Mouse (Mus musculus) midbrain, embryonic 16.5 days (tissue): ENCODE results near the gene Rapgef4. TPM values are rescaled to one million over a fixed set of nuclear protein-coding genes. Genes with fewer than 3 reads are reported as not detected.

ENCODE experiments used
- ATAC-seq: fragments of 200-750 bp; cut with Nextera tagmentation; 2 replicates; pipeline ENCODE4 v1.8.0; 2017; ENCODE audit warnings: moderate TSS enrichment
- H3K27ac ChIP-seq: fragments of 300-500 bp; sonication (generic); 2 replicates; pipeline ENCODE4 v1.5.1; 2014; ENCODE audit warnings: mild to moderate bottlenecking, low read length, mixed read lengths
- H3K27me3 ChIP-seq: fragments of 300-500 bp; sonication (generic); 2 replicates; pipeline ENCODE4 v1.6.1; 2014; ENCODE audit warnings: low read depth, low read length, mixed read lengths; ENCODE audit not compliant: control insufficient read depth, insufficient read depth
- H3K36me3 ChIP-seq: fragments of 300-500 bp; sonication (generic); 2 replicates; pipeline ENCODE4 v1.6.1; 2014; ENCODE audit warnings: mild to moderate bottlenecking, low read length, moderate library complexity, mixed read lengths; ENCODE audit not compliant: control insufficient read depth, insufficient read depth
- H3K4me1 ChIP-seq: fragments of 300-500 bp; sonication (generic); 2 replicates; pipeline ENCODE4 v1.6.1; 2014; ENCODE audit warnings: mild to moderate bottlenecking, low read length, mixed read lengths; ENCODE audit not compliant: control insufficient read depth, insufficient read depth
- H3K4me2 ChIP-seq: fragments of 300-500 bp; sonication (generic); 2 replicates; pipeline ENCODE4 v1.6.1; 2014; ENCODE audit warnings: mild to moderate bottlenecking, low read length, mixed read lengths
- H3K4me3 ChIP-seq: fragments of 300-500 bp; sonication (generic); 2 replicates; pipeline ENCODE4 v1.5.1; 2014; ENCODE audit warnings: low read depth, mild to moderate bottlenecking, low read length, moderate library complexity, mixed read lengths
- H3K9ac ChIP-seq: fragments of 300-500 bp; sonication (generic); 2 replicates; pipeline ENCODE4 v1.6.1; 2014; ENCODE audit warnings: low read depth, low read length, mixed read lengths
- H3K9me3 ChIP-seq: fragments of 300-500 bp; sonication (generic); replicated peaks from 2 replicates; pipeline ENCODE4 v1.6.1; 2014; ENCODE audit warnings: mild to moderate bottlenecking, low read length, mixed read lengths; ENCODE audit not compliant: control insufficient read depth, poor library complexity, severe bottlenecking
- WGBS: fragments of 180-500 bp; shearing (Covaris S2); extraction: QIAGEN DNeasy Blood & Tissue Kit; methylation state at CpG from one replicate; pipeline ENCODE4 v1.1.7; 2014; 5-methylcytosine and 5-hydroxymethylcytosine counted together
- polyA plus RNA-seq: library from polyadenylated mRNA; unstranded; fragments of >200 nt; fragmentation: Nextera tagmentation; extraction: Ambion mirVana; gene quantifications from 2 replicates; pipeline ENCODE4 v1.2.1, GENCODE M21; 2015

The Rapgef4 gene
- polyA plus RNA-seq, 1 experiment from 2014 or later: 40.2 TPM

DNA sequence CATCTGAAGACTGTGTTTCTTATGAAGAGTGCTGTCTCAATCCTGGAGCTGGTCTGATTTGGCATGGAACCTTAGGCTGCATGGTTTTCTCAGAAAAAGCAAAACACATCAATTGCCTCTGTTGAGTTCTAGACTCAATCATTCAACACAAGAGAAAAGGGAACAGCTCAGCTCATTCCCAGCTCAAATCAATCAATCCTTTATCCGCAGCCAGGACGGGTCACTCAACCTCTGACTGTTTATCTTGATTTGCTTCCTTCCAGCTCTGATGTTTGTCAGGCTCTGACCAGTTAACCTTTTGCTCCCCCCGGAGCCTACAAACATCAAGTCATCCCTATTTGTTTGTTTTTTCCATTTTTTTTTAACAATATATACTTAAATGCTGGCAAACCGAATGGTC lies 192.8 kb downstream of the Rapgef4 start:
- 82% methylated on average over 4 of the region's 4 CpGs for WGBS
- Histone ChIP-seq H3K36me3 (no peaks in the 10 kb centered on the region), H3K27ac (no peak overlapping the region), H3K4me1 (peaks cover 7% of the 10 kb centered on the region), H3K4me3 (no peak overlapping the region), H3K27me3 (no peaks in the 10 kb centered on the region), H3K4me2 (no peak overlapping the region), H3K9ac (no peak overlapping the region), H3K9me3 (no peaks in the 10 kb centered on the region)
- ATAC-seq: no peak

DNA sequence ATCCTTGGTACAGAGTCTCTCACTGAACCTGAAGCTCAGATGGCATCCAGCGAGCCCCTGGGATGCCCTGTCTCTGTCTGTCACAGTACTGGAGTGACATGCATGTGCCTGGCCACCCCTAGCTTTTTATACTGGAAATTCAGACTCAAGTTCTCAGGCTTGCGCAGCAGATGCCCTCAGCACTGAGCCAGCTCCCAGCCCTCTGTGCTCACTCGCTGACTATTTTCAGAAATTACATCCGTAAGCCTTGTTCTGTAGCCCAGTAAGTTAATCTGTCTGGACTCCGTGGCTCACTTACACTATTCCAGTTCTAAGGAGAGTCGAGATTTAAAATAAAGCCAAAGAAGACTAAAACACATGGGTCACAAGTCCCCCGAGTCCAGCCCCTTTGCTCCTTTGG lies 194.5 kb downstream of the Rapgef4 start:
- Histone ChIP-seq H3K4me1 (peaks cover 2% of the 10 kb centered on the region; the same call in 1 of the 2 replicates), H3K27me3 (no peaks in the 10 kb centered on the region; the same call in 1 of the 2 replicates), H3K9me3 (no peaks in the 10 kb centered on the region), H3K27ac (no peak overlapping the region), H3K4me2 (no peak overlapping the region), H3K4me3 (no peak overlapping the region), H3K36me3 (no peaks in the 10 kb centered on the region), H3K9ac (no peak overlapping the region)
- no peak for ATAC-seq
- WGBS: 63% methylated on average over 7 of the region's 7 CpGs

DNA sequence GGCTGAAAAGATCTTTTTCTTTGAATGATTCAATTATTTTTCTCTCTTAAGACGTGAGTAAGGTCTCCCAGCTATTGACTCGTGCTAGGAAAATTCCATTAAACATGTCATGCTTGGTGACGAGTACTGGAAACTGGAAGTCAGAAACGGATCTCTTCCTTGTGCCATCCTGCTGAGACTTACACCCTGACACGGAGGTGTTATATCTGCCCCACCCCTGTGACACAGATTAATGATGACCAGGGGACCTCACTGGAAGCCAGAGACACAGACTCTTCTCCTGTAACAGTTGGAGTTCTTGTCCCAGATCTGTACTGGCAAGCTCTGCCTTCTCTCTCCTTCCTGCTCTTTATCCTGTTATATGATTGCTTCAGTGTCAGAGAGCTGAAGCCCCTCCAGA lies 194.9 kb downstream of the Rapgef4 start:
- WGBS: 40% methylated on average over 5 of the region's 5 CpGs
- Histone ChIP-seq H3K27ac (no peak overlapping the region), H3K4me2 (no peak overlapping the region), H3K36me3 (no peaks in the 10 kb centered on the region), H3K4me1 (peaks cover 2% of the 10 kb centered on the region; the same call in 1 of the 2 replicates), H3K9me3 (no peaks in the 10 kb centered on the region), H3K4me3 (no peak overlapping the region), H3K9ac (no peak overlapping the region), H3K27me3 (no peaks in the 10 kb centered on the region; the same call in 1 of the 2 replicates)
- no peak for ATAC-seq

DNA sequence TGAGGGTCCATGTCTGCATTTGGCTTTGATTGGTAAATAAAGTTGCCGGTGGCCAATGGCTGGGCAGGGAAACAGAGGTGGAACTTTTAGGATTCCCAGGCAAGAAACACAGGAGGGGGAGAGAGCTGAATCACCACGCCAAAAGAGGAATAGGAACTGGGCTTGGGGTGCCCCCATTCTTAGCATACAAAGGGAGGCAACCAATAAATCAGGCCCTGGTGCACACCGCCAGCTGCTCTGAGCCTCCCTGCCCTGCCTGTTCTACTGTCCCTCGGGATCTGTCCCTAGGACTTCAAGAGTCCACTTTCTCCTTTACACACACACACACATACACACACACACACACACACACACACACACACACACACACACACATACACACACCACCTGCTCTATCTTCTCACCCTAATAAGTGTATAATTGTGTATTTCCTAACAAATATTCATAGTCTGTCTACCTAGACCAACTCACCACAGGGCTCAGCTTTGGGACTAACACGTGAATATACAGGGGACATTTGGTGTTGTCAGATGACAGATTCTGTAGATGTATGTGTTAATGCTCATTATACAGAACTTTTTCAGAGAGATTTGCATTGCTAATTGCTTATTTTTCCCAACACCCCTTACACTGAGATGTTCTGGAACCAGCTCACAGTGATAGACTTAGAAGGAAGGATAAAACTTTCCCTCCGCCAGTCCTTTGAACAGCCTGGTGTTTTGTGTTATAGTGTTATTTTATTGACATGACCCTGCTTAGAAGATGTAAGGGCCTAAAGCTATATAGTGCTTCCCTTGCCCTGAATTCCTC lies 196.4 kb downstream of the Rapgef4 start:
- Histone ChIP-seq H3K27me3 (no peaks in the 10 kb centered on the region; the same call in 1 of the 2 replicates), H3K27ac (no peak overlapping the region), H3K9me3 (no peaks in the 10 kb centered on the region), H3K4me3 (no peak overlapping the region), H3K9ac (no peak overlapping the region), H3K36me3 (no peaks in the 10 kb centered on the region), H3K4me1 (peaks cover 2% of the 10 kb centered on the region; the same call in 1 of the 2 replicates), H3K4me2 (no peak overlapping the region)
- no peak for ATAC-seq
- WGBS: 73% methylated on average over 6 of the region's 6 CpGs

DNA sequence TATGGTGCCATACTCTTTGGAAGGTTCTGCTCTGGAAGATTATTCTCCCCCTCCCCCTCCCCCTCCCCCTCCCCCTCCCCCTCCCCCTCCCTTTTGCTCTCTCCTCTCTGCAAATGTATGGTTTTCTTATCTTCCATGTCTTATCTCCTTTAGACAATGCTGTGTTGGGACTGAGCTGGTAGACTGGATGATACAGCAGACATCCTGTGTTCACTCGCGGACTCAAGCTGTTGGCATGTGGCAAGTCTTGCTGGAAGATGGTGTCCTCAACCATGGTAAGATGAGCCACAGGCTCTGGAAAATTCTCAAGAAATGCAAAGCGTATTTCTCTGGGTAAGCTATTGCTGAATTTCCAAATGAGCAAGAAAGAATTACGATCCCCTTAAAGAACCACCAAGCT lies 197.0 kb downstream of the Rapgef4 start:
- no peak for ATAC-seq
- Histone ChIP-seq H3K36me3 (no peaks in the 10 kb centered on the region), H3K4me2 (no peak overlapping the region), H3K9me3 (no peaks in the 10 kb centered on the region), H3K27me3 (no peaks in the 10 kb centered on the region; the same call in 1 of the 2 replicates), H3K27ac (no peak overlapping the region), H3K4me1 (peaks cover 2% of the 10 kb centered on the region; the same call in 1 of the 2 replicates), H3K4me3 (no peak overlapping the region), H3K9ac (no peak overlapping the region)
- WGBS: 86% methylated on average over 4 of the region's 4 CpGs

DNA sequence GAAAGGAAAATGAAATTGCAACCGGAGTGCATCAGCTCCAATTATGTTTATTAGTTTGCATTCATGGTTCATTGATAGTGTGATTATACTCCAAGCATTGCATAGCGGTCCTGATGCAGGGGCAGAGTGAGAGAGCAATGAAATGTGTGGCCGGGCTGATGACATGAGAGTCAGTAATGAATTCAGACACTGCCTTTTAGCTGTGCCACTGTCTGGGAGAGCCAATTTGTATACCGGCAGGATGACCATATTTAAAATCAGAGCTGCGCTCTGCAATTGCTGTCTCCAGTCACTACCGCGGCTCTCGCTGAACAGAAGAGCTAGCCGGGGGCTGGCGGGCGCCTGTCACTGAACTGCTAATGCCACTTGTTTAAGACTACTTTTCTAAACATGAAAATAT lies 197.5 kb downstream of the Rapgef4 start:
- no peak overlapping the region for H3K9ac ChIP-seq
- no peak overlapping the region for H3K4me3 ChIP-seq
- H3K27me3 ChIP-seq: no peaks in the 10 kb centered on the region; the same call in 1 of the 2 replicates
- peaks cover 2% of the 10 kb centered on the region; the same call in 1 of the 2 replicates for H3K4me1 ChIP-seq
- H3K4me2 ChIP-seq: no peak overlapping the region
- peak; percentile 45; the same call in 1 of the 2 replicates for ATAC-seq
- WGBS: 56% methylated on average over 11 of the region's 11 CpGs
- no peaks in the 10 kb centered on the region for H3K36me3 ChIP-seq
- H3K27ac ChIP-seq: no peak overlapping the region; the same call in 1 of the 2 replicates
- no peaks in the 10 kb centered on the region for H3K9me3 ChIP-seq

DNA sequence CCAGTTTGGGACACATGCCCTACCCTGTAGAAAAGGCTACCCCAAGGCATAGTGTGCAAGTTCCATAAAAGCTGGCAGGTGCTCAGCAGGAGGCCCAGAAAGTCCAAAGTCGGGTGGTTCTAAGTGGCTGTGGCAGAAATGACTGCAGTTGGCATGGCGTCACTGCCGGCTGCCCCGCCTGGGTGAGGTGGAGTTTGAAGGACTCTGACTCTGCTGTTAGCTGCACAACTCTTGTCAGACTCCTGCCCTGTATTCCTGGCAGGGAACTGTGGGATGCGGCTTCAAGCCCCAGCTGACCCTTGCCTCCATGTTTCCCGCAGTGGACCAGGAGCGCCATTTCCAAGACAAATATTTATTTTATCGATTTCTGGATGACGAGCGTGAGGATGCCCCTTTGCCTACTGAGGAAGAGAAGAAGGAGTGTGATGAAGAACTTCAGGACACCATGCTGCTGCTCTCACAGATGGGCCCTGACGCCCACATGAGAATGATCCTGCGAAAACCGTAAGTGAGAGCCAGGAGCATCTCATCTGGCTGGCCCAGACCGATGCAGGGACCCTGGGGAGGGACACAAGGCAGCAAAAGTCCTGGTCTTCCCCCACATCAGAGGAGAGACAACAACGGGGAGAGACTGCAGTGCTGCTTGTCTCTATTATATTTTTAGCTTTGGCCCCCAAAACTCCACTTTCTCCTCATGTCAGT lies 198.7 kb downstream of the Rapgef4 start:
- 95% methylated on average over 15 of the region's 15 CpGs for WGBS

DNA sequence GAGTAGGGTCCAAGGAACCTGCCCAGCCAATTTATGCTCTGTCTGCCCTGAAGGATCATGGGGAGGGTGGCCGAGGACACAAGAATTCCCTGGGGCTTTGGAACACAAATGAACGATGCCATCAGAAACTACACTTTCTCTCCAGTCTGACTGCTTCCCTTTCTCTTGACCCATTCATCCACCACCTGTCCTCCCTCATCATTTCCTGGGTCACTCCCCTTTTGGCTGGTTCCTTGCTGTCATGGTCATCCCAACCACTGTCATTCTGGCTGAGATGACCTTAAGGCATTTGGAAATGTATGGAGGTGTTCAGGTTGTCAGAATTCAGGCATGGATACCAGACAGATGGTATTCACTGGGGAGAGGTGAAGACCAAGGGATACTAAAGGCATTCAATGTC lies 200.4 kb downstream of the Rapgef4 start:
- H3K4me1 ChIP-seq: 0 out of 2 replicates have a peak, but pooled peaks cover 2% of the 10 kb centered on the region
- H3K27ac ChIP-seq: no peak overlapping the region
- no peak for ATAC-seq
- H3K9me3 ChIP-seq: no peaks in the 10 kb centered on the region
- no peaks in the 10 kb centered on the region for H3K36me3 ChIP-seq
- H3K9ac ChIP-seq: no peak overlapping the region
- H3K4me3 ChIP-seq: no peak overlapping the region
- H3K27me3 ChIP-seq: no peaks in the 10 kb centered on the region; the same call in 1 of the 2 replicates
- WGBS: 71% methylated on average over 2 of the region's 2 CpGs
- no peak overlapping the region for H3K4me2 ChIP-seq

More for the DNA sequence above, 198.7 kb downstream of the Rapgef4 start:
- Histone ChIP-seq H3K4me2 (no peak overlapping the region), H3K27ac (no peak overlapping the region), H3K36me3 (no peaks in the 10 kb centered on the region), H3K4me3 (no peak overlapping the region), H3K4me1 (peaks cover 2% of the 10 kb centered on the region; the same call in 1 of the 2 replicates), H3K9me3 (no peaks in the 10 kb centered on the region), H3K9ac (no peak overlapping the region), H3K27me3 (no peaks in the 10 kb centered on the region; the same call in 1 of the 2 replicates)
- ATAC-seq: no peak

DNA sequence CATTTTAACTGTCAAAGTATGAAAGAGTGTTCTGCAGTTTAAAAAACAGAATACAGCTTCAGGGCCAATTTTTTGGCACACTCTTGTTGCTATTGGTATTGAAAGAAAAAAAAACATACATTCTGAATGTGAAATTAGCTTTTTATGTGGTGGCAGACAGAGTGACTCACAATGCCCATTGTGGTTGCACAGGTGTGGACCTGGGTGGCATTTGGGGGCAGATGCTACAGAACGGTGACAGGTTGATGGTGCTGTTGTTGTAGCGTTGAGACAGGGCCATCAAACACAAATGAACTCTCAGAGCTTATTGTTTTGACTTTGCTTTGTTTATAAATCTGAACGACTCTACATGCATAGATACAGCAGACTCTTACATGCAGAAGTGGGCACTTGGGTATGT lies 202.7 kb downstream of the Rapgef4 start:
- Histone ChIP-seq H3K9ac (no peak overlapping the region), H3K4me3 (no peak overlapping the region), H3K27me3 (no peaks in the 10 kb centered on the region; the same call in 1 of the 2 replicates), H3K9me3 (no peaks in the 10 kb centered on the region), H3K4me1 (no peaks in the 10 kb centered on the region), H3K27ac (no peak overlapping the region), H3K36me3 (no peaks in the 10 kb centered on the region), H3K4me2 (no peak overlapping the region)
- ATAC-seq: no peak
- 67% methylated on average over 3 of the region's 3 CpGs for WGBS
